Mouse (Mus musculus) right cerebral cortex, postnatal 36 days (tissue): ENCODE measurements around the gene Gfi1b.

Experiments
- DNase-seq, 2 experiments: peaks; one replicate each; pipeline ENCODE4 v3.0.0; 2022; ENCODE audit warnings: low spot score in 2 of 2, mixed read lengths in 1 of 2

Gfi1b gene

DNA sequence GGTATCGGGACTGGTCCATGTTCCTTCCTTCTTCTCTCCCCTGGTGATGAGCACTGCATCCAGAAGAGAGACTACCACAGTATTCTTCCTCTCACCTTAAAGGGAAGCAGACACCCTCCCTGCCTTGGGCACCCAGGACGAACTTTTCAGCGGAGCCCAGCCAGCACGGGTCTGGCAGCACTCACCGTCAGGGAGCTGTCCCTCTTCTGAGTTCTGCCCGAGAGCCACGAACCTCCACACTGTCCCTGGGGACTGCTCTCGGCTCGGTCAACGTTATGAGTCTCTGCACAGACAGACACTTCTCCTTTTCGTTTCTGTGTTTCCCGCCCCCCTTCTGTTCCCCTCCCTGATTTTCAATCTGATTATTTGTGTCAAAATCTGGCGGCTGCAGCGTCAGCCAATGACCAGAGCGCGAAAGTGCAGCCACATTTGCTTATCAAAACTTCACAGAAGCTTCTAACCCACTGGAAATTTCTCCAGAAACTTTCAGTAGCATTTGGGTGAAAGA, at the start of gene Gfi1b:
Gene Gfi1b (minus strand): TSS at position 319 of the 508 bp plus-strand sequence.
- no peak for DNase-seq

DNA sequence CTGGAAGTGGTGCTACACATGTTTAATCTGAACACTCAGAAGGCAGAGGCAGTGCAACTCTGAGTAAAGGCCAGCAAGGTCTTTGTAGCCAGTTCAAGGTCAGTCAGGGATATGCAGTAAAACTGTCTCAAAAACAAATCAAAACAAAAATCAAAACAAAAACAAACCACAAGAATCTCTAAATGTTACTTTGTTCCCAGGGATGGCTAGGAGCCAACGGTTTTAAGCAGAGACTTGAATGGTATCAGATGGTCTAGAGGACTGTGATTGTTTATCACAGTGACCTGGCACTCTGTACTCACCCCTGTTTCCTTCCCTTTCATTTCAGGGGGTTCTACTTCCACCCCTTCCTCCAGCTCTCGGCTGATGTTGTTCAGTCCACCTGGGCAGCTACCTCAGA, 49.7 kb upstream of the Gfi1b start:
- DNase-seq, result no peak

DNA sequence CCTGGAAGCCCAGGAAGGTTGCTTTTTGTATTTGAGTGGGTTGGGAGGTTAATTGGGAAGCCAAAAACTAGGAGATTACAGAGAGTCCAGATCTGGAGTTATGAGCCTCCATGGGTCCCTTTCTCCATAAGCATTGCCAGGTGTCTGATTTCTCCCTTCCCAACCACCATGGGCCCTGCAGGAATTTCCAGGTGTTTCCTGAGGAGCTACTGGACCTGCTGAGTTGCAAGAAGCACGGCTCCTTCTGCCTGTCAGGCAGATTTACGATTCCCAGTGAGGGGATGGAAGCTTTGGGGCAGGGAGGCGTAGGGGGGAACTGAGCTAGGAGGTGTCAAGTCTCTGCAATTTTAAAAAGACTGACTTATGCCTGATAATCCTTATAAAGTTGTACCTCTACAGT, 44.0 kb upstream of the Gfi1b start:
- no peak for DNase-seq

DNA sequence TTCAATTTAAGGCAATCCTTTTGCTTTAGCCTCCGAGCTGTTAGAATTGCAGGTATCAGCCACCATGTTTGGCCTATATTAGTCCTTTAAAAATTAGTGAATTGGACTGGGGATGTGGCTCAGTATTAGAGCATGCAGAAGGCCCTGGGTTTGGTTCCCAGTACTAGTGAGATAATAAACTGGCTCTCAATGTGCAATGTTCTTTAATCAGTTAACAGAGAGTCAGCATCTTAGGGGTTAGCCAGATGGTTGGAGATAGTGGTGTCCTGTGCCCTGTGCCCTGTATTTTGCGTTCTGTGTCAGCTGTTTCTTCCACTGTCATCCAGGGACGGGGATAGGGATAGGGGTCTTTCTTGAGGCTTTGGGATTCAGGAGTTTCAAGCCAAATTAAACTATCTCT, 41.1 kb upstream of the Gfi1b start:
- DNase-seq, result no peak

DNA sequence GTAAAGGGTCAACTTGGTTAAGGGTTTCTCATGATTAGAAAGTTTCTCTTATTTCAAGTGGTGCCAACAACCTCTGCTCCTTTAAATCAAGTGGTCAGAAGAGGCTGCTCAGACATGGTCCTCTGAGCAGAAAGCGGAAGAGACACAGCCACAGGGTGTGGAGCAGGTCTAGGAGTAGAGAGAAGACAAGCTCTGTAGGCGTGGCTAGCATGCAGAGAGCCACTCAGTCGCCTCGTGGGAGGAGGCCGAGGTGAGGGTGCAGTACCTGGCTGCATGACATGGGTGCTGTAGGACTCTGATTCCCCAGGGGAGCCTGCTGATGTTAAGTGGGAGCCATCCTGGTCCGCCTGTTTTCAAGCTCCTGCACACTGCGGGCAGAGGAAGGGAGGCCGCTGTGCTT, 34.4 kb upstream of the Gfi1b start:
- no peak for DNase-seq

DNA sequence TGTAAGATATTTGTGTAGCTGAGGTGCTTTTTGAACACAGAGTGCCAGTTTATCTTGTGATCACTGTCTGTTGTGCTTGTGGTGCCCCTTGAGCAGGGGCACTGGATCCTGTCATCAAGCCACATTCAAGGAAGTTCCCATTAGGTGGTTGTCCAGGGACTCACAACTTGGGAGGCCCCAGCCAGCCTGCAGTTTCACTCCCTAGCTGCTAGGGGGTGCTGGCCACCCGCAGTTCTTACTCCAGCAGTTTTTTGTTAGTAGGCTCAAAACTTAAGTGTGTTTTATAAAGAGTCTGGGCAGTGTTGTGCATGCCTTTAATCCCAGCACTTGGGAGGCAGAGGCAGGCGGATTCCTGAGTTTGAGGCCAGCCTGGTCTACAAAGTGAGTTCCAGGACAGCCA, 32.5 kb upstream of the Gfi1b start:
- DNase-seq, result no peak

DNA sequence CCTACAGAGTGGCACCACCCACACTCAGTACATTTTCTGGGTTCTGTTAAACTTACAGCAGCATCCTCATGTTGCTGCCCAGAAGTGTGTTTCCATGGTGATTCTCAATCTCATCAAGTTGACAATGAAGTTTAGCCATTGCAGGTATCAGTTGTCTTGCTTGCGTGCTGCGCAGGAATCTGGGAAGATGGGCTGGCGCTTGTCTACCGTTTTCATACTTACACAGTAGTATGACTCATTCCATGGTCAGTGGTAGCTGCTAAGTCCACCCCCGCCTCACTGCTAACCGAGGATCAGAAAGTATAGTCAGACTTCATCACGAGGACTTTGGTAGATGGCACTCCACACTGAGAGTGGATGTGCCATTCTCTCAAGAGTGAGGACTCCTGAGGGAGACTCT, 31.6 kb upstream of the Gfi1b start:
- DNase-seq, result peak; percentile 42 to 70

DNA sequence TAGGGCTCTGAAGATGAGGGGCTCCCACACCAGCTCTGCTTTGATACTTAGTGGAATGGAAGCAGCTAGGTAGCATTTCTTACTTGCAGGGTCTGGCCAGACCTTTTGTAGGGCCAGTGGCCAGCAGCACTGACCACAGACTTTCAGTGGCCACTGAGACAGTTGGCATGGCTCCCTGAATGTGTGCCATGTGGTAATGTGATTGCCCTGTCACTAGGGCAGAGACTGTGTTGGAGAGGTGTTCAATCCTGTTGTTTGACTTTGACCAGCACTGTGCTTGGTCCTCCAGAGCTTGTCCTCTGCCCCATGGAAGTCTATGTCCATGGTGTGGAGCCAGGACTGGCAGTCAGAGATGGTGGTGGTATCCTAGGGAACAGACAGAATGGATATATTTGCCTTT, 28.7 kb upstream of the Gfi1b start:
- no peak for DNase-seq

DNA sequence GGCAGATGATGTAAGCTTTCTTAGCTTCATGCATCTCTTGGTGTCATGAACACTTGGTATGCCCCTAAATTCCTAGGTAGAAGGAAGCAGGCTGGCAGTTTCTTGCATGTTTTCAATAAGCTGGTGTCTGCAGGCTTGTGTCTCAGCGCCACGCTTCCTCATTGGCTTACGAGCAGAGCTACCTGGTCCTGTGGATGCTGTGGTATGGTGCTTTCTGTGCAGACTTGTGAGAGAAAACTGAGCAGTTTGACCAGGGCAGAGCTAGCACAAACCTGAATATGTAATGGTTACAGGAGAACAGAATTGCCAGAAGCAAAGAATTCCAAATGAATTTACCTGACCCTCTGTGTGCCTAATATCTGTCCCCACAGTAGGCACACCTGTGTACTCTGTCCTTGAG, 21.3 kb upstream of the Gfi1b start:
- DNase-seq, result no peak

DNA sequence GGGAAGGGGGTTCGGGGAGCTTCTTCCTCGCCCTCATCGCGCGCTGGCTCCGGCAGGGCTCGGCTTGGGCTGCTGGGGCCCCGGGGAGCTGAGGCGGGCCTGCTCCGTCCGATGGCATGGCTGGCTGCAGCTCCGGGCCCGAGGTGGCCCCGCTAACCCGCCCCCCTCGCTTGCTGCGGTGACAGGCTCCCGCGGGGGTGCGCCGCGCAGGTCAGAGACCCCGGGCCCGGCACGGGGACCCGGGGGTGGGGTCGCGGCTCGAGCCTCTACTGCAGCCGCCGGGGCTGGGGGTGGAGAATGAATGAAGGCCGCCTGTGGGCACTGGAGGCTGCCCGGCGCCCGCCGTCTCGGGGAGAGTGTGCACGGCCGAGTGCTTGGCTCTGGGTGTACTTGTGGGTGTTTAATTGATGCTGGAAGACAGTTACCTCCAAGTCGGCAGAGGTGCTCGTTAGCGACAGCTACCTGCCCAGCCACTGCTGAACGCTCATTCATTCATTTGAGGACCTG, 19.7 kb upstream of the Gfi1b start:
- DNase-seq, result peak; percentile 14 to 20

DNA sequence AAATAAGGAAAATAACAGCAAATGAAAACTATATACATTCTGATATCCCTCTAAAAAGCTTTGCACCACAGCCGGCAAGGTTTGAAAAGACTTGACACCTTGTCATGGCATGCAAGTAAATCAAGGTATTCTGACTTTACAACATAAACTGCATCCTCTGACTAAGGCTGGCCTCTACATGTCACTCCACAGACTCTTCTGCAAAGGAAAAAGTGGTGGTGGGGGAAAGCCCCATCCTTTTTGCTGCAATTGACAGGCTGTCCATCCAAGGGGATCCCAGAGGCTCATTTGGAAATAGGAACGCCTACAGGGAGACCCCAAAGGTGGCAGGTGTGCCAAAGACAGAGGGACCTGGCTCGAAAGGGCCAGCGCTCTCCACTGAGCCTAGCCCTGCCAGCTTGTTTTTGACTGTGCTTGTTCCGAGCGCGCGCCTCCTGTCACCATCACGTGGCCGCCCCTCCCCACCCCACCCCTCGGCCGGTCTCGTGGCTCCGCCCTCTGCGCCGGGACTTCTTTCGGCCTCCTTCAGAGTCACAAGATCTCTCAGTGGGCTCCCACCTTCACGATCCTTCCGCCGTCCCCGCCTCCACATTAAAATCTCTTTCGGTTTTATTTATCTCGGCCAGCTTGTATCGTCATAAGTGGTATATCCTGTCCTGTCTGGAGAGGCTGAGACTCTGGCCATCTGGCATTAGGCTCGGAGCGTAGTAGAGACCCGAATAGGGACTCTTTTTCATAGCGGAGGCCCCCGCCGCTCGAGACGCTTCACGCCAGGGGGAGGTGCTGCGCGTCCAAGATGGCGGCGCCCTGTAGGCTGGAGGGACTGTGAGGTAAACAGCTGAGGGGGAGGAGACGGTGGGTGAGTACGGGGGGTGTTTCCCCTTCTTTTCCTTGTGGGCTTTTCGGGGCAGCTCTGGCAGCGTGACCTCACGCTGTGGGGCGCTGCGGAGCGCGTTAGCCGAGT, 19.0 kb upstream of the Gfi1b start, which contains the start of gene Tsc1:
Gene Tsc1 (plus strand): TSS at position 768 of the 964 bp plus-strand sequence.
- DNase-seq, result peak; percentile 90 to 91

DNA sequence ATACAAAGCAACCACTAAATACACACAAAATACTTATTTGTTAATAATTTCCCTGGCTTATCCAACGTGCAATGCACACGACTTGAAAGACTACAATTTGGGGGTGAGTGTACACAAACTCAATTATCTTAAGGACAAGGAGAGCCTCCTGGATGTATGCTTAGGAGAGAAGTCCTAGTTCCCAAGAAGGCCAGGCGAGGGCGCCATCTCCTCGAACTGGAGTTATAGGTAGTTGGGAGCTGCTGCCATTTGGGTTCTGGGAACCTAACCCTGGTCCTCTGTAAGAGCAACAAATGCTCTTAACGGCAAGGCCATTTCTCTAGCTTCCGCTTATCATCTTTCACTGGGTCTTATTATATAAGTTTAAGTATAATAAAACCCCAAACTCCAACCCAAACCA, 18.0 kb upstream of the Gfi1b start:
- DNase-seq, result no peak

DNA sequence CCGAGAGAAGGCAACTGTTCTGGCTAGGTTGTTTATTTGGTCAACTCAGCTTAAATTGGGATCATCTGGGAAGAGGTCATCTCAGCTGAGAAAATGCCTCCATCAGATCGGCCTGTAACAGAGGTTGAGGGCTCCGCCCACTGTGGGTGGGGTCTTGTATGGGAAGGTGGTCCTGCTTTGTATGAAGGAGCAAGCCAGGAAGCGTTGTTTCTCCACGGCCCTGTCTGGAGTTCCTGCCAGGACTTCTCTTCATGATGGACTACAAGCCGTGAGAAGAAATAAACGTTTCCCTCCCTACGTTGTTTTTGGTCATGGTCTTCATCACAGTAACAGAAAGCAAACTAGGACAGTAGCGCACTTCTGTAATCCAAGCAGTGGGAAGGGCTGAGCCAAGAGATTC, 17.1 kb upstream of the Gfi1b start:
- DNase-seq, result no peak

DNA sequence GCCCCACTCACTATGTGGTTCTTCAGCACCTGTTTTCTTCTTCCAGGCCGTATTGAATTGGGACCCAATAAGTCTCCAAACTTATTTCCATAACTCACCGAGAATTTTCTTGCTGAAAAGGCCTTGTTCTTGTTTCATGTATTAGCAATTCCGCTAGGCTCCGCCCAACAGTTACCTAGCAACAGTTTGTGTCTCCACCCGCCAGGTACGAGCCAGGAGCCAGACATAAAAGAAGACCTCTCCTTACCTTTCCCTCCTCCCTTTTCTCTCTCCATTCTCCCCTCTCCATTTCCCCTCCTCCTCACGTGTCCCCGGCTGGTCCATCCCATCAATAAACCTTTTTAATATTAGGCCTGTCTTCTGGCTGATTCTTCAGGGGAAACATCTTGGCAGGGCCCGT, 16.6 kb upstream of the Gfi1b start:
- no peak for DNase-seq

DNA sequence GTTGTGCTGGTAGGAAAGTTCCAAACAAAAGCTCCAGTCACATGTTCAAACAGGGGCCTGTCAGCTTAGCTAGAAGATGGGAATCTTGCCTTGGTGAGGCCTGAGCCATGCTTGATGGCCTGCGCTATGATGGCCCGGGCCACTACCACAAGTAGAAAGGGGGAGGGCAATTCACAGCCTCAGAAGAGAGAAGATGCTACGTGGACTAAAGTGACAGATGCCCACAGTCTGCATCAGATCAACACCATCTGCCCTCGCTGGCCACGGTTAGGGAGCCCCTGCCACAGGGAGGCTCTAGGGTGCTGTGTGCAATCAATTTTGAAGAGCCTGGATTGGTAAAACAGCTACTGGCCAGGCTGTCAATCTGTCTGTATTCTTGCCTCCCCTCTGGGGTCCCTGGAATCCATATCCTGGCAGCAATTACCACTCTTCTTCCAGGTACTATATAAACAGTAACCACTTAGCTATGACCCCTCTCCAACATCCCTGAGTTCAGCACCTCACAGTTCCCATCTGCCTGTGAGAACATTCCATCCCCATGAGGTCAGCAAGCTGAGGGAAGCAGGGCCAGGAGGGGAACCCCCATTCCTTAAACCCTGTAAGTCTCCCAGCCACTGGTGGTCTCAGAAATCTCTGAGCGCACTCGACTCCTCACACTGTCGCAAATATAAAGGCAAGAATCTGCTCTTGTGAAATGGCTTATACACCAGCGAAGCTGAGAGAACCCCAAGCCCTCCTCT, 15.5 kb upstream of the Gfi1b start:
- DNase-seq, result no peak

DNA sequence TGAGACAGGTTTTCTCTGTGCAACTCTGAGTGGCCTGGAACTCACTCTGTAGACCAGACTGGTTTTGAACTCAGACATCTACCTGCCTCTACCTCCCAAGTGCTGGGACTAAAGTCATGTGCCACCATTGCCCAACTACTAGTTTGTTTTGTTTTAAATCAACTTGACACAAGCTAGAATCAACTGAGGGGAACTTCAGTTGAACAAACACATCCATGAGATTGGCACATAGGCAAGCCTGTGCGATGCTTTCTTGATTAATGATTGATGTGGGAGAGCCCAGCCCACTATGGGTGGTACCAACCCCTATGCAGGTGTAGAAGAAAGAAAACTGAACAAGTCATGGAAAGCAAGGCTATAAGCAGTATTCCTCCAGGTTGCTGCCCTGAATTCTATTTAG, 13.4 kb upstream of the Gfi1b start:
- DNase-seq, result no peak

DNA sequence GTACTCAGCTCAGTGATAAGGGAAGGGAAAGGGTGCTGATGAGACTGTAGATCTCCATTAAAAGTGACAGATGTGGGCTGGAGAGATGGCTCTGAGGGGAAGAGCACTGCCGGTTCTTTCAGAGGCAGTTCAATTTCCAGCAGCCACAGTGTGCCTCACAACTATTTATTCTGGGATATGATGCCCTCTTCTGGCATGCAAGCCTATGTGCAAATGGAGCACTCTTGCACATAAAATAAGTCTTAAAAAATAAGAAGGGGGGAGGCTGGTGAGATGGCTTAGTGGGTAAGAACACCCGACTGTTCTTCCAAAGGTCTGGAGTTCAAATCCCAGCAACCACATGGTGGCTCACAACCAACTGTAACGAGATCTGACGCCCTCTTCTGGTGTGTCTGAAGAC, 11.4 kb upstream of the Gfi1b start:
- no peak for DNase-seq

DNA sequence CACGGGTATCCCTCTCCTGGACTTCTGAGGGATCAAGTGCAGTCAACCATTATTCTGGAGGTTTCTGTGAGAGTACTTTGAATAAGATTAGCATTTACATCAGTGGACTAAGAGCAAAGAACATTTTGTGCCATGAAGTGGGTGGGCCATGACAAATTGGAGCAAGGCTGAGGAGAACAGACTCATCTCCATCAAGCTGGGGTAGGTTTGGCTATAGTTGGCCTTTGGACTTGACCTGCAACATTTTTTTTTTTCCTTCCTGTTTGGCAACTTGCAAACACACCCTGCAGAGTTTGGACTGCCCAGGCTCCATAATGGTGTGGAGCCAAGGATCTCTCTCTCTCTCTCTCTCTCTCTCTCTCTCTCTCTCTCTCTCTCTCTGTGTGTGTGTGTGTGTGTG, 10.8 kb upstream of the Gfi1b start:
- DNase-seq, result no peak

DNA sequence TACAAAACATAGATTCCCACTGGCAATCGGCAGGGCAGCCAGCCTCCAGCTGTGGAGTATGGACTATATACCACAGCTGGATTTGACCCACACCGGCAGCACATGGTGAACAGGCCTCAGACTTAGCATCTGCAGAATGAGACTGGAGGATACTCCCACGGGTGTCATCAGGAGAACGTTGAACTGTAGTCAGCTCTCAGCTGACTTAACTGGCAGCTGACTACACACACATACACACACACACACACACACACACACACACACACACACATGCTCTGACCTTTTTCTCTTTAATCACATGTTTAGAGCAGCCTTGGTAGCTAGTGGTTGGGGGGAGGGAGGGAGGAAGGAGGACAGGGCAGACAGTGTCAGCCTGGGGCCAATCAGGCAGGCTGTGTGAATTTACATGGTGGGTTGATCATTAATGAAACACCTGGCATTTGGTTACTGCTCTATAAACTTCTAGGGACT, 8.2 kb upstream of the Gfi1b start:
- DNase-seq, result no peak

DNA sequence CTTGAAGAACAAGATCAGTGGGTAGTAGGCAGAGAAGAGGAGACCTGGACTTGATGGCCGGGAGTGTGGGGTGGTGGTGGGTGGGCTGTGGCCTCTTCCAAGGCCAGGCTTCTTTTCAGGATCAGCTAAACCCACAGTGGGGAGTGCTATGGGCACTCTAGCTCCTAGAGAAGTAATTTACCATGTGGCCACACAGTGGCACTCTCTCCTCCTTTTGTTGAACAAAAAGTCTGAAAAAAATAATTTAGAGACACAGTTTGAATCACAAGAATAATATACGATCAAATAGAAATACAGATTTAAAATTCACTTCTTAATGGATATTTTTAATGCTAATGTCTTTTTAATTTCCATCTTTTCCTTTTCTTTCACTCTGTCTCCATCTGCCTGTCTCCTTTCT, 6.3 kb upstream of the Gfi1b start:
- no peak for DNase-seq

DNA sequence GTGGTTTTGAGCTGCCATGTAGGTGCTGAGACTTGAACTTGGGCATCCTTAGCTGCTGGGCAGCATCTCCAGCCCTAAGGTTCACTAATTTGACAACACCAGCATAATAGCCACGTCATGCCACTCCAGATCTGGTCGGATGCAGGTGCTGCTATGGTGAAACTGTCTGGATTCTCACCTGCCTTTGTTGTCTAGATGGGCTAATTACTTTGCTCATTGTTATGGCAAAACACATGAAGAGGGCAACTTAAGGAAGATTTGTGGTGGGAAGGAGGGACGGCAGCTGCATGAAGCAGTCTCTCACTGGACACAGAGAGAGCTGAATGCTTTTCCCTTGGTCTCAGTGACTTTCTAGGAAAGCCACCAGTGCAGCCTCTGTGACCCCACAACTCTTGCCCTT, 4.3 kb upstream of the Gfi1b start:
- no peak for DNase-seq

DNA sequence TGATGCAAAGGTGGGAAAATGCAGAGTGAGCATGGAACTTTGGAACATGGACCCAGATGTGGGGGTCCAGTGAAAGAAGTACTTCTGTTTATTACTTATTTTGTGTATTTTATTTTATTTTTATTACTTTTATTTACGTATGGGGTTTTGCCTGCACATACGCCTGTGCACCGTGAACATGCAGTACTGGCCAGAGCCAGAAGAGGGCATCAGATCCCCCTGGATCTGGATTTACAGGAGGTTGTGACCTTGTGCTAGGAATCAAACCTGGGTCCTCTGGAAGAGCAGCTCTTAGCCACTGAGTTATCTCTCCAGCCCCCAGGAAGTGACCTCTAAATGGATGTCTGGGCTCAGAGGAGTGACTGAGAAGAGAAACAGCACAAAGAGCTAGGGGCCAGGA, 3.1 kb upstream of the Gfi1b start:
- DNase-seq, result no peak
